Mouse (Mus musculus) urinary bladder, adult 18-20 months (tissue): ENCODE measurements at regions not wholly inside any gene's neighbourhood (a gene's known extent, or its start where the extent isn't known, plus 50 kb on each side); places are given as distances from the start of the nearest gene placed in this dataset.
A peak's percentile ranks its signal among the peaks of the same experiment; 100 is the strongest.

Experiments used
- DNase-seq, 2 experiments: peaks; one replicate each; pipeline ENCODE4 v3.0.0; 2022; ENCODE audit warnings: low spot score in 2 of 2, mixed read lengths in 2 of 2

- DNase-seq = no peak
Observed at GRCm38 (mm10) chr13:44243211-44243610, 458.6 kb downstream of the Cd83 start.

GRCm38 (mm10) chr13:44246714-44247251 is 462.2 kb downstream of the Cd83 start:
- no peak for DNase-seq

- no peak for DNase-seq
Observed at GRCm38 (mm10) chr13:44247861-44248260, 463.3 kb downstream of the Cd83 start.

GRCm38 (mm10) chr13:44248401-44248800 is 463.8 kb downstream of the Cd83 start:
- no peak for DNase-seq

- no peak for DNase-seq
Observed at GRCm38 (mm10) chr13:44249119-44249518, 464.5 kb downstream of the Cd83 start.

- no peak for DNase-seq
Observed at GRCm38 (mm10) chr13:44250474-44251201, 466.1 kb downstream of the Cd83 start.

- DNase-seq = no peak
Observed at GRCm38 (mm10) chr13:44251503-44251902, 466.9 kb downstream of the Cd83 start.

- no peak for DNase-seq
Observed at GRCm38 (mm10) chr13:44252496-44252895, 467.9 kb downstream of the Cd83 start.

GRCm38 (mm10) chr13:44258422-44258821 is 470.9 kb upstream of the Jarid2 start:
- DNase-seq = no peak

- DNase-seq = no peak
Observed at GRCm38 (mm10) chr13:44260039-44260438, 469.2 kb upstream of the Jarid2 start.

GRCm38 (mm10) chr13:44260637-44261333 is 468.5 kb upstream of the Jarid2 start:
- peak in 1 of 2 experiments; percentile 20 for DNase-seq

- DNase-seq = no peak
Observed at GRCm38 (mm10) chr13:44272746-44273524, 456.3 kb upstream of the Jarid2 start.

GRCm38 (mm10) chr13:44277952-44278351 is 451.3 kb upstream of the Jarid2 start:
- DNase-seq = no peak

- no peak for DNase-seq
Observed at GRCm38 (mm10) chr13:44279036-44279435, 450.2 kb upstream of the Jarid2 start.

GRCm38 (mm10) chr13:44280296-44280695 is 449.0 kb upstream of the Jarid2 start:
- DNase-seq = no peak

- DNase-seq = no peak
Observed at GRCm38 (mm10) chr13:44281796-44282195, 447.5 kb upstream of the Jarid2 start.

- no peak for DNase-seq
Observed at GRCm38 (mm10) chr13:44282306-44282705, 447.0 kb upstream of the Jarid2 start.

- DNase-seq = no peak
Observed at GRCm38 (mm10) chr13:44282731-44283571, 446.3 kb upstream of the Jarid2 start.

- DNase-seq = no peak
Observed at GRCm38 (mm10) chr13:44285881-44286280, 443.4 kb upstream of the Jarid2 start.

- no peak for DNase-seq
Observed at GRCm38 (mm10) chr13:44290199-44290598, 439.1 kb upstream of the Jarid2 start.

GRCm38 (mm10) chr13:44292476-44293056 is 436.7 kb upstream of the Jarid2 start:
- no peak for DNase-seq
